Mouse (Mus musculus): ENCODE results near the gene 0610030E20Rik.

The 0610030E20Rik gene

GRCm38 (mm10) chr6:72369557-72369956 is 22.4 kb downstream of the 0610030E20Rik start:
- in situ Hi-C loops (cut with MboI): no loop called here

- in situ Hi-C loops (cut with MboI): no loop called here
Measured at GRCm38 (mm10) chr6:72370091-72370490, 23.0 kb downstream of the 0610030E20Rik start.

GRCm38 (mm10) chr6:72371147-72371546 is 24.0 kb downstream of the 0610030E20Rik start:
- in situ Hi-C loops (cut with MboI): no loop called here

- in situ Hi-C loops (cut with MboI): no loop called here
Measured at GRCm38 (mm10) chr6:72371571-72371970, 24.5 kb downstream of the 0610030E20Rik start.

DNA sequence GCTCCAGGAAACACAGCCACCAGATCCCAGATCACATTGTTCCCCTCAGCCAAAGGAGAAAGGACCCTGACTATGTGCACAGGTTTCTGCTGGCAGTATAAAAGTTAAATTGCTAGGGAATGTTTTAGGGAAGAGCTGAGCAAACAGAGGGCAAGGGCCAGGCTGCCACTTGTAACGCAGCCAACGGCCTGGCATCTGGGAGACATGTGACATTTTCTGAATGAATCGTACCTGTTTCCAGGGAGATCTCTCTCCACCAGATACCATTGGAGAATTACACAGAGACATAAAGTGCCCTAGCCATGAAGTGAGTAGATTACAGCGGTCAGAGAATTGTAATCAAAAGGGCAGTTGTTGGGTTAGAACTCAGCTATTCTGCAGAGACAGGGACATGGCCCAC is 26.1 kb downstream of the 0610030E20Rik start:
- in situ Hi-C loops (cut with MboI): no loop called here

DNA sequence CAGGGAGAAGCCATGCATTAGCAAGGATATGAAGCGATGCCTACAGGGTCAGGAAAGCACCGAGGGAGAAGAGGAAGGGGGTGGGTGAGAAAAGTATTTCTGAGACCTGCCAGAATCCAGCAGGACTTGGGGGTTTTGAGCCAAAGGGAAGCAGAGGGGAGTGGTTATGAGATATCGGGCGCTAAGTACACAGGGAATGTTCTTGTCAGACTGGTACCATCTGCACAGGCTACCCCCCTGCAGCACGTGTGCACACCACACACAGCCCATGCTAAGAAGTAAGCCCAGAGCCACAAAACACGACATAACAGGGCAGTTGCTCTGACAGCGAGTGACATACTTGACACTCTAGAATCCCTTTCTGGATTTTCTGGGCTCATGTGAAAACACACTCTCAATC is 27.1 kb downstream of the 0610030E20Rik start:
- in situ Hi-C loops (cut with MboI): no loop called here

GRCm38 (mm10) chr6:72374820-72375563 is 27.9 kb downstream of the 0610030E20Rik start:
- in situ Hi-C loops (cut with MboI): no loop called here

DNA sequence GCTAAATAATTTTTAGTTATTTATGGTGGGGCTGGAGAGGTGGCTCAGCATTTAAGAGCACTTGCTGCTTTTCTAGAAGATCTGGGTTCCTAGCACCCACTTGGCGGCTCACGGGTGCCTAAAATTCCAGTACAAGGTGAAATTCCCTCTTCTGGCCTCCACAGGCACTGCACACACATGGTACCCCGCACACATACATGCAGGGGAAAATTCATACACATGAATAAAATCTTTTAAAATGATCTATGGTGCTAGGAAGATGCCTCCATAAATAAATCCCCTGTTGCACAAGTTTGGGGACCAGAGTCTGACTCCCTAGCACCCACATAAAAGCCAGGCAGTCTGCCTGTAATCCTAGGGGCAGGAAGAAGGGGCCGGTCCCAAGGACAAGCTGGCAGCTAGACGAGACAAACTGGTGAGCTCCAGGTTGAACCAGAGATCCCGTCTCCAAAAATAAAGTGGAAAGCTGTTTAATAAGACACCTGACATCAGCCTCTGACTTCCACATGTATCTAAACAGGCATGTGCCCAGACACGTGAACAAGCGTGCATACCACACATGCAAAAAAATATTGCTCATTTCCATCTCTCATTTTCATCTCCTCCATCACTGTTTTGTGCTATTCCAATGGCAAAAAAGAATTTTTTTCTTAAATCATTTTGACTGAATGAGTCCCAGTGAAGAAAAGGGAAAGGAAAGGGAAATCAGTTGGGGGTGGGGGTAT is 31.6 kb downstream of the 0610030E20Rik start:
- in situ Hi-C loops (cut with MboI): no loop called here

DNA sequence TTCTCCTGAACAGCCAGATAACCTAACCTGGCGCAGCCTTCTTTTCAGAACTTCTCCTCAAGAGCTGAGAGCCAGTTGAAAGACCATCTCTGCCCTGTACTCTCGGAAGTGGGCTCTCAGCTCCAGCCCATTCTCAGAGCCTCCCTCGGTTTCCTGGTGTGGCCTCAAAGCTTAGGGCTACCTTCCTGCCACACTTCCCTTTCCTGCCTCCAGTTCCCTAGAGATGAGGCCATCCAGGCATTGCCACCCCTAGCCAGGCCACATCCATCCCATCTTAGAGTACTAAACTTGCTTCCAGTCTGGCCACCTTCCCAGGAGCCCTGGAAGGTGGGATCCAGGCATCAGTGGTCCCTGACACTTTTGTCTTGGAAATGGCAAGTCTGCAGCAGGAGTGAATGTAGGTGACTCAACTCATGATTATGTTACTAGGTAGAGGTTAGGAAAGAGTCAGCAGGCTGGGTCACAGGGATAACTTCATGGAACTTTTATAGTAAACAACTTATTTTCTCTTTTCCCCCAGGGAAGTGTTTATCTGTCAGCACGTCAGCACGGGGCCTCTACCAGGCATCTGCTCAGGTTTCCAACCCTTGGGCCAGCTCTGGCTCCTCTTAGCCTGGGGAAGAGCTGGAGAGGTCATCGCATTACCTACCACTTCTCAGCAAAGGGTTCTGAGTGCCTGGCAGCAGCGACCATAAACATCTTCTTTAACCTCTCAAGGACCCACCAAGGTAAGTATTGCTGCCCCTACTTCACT is 32.4 kb downstream of the 0610030E20Rik start:
- in situ Hi-C loops (cut with MboI): no loop called here

- in situ Hi-C loops (cut with MboI): no loop called here
Measured at GRCm38 (mm10) chr6:72380131-72380770, 33.1 kb downstream of the 0610030E20Rik start, which contains the start of gene Vamp5. Gene Vamp5, minus strand, starts transcription at chr6:72380468.

DNA sequence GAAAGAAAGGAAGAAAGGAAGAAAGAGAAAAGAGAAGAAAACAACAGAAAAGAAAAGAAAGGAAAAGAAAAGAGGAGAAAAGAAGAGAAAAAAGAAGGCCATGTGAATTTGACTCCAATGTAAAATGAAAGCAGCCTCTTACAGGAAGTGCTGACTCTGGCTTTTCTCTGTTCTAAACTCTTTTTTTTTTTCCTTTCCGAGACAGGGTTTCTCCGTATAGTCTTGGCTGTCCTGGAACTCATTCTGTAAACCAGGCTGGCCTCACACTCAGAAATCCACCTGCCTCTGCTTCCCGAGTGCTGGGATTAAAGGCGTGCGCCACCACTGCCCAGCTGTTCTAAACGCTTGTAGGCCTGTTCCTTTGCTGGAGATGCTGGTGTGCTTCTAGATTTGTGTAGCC is 35.4 kb downstream of the 0610030E20Rik start:
- in situ Hi-C loops (cut with MboI): no loop called here

- in situ Hi-C loops (cut with MboI): no loop called here
Measured at GRCm38 (mm10) chr6:72383142-72383820, 36.2 kb downstream of the 0610030E20Rik start.

DNA sequence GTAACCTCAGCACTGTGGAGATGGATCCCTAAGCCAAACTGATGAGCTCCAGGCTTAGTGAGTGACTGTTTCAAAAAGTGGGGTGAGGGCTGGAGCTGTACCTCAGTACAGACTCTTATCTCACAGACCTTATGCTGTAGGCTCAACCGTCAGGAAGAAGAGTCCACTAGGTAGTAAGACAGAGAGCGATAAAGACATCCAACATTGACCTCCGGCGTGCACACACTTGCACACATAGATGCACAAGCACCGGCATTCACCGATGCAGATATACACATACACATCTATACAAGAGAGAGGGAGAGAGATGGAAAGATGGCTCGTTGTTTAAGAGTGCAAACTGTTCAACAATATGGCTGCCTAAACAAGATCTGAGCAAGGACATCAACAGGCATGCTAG is 36.8 kb downstream of the 0610030E20Rik start:
- in situ Hi-C loops (cut with MboI): no loop called here

DNA sequence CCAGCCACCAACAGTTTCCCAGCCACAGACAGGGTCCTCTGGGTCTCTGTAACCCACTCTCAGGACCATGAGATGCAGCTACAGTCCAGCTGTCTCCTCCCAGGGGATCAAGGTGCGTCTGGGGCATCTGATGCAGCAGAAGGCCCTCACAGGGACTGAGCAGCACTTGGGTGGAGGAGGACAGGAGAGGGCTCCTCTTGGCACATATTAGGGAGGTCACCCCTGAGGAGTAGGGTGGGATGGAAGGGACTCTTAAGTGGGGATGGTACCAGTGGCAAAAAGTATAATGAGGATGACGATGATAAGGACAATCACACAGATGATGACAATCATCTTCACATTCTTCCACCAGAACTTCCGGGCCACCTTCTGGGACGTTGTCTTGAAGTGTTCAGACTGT is 38.1 kb downstream of the 0610030E20Rik start:
- in situ Hi-C loops (cut with MboI): no loop called here

GRCm38 (mm10) chr6:72386561-72386960 is 39.4 kb downstream of the 0610030E20Rik start:
- in situ Hi-C loops (cut with MboI): no loop called here

DNA sequence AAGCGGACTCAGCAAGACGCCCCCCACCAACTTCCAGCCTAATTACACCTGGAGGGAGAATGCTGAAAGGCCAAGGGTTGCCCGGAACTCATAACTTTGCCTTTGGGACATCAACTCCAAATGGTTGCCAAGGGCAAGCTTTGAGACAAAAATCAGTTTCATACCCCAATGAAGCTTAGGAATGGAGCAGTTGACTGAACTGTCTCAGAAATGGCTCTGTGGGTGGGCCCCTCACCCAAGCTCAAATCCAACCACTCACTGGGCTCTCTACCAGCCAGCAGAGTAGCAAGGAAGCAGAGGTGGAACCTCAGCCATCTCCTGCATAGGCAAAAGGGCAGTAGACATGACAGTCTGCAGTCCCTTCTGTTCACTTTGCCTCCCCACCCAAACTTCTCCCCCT is 40.7 kb downstream of the 0610030E20Rik start:
- in situ Hi-C loops (cut with MboI): no loop called here

DNA sequence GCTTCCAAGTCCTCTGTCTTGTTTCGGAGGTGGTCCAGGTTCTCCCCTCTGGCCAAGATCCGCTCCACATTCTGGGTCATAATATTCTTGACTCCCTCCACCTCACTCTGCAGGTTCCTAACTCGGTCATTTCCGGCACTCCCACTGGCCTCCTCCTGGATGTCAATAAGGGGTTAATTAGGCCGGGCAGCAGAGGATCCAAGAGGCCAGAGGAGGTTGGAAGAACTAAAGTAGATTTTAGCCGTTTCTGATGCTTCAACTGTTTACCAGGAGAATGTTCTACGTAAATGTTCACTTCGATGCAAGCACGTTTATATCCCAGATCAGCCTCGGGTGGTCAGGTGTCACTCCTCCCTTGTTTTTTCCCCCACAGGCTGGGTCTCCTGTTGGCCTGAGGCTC is 41.1 kb downstream of the 0610030E20Rik start:
- in situ Hi-C loops (cut with MboI): no loop called here

- in situ Hi-C loops (cut with MboI): no loop called here
Measured at GRCm38 (mm10) chr6:72388791-72389329, 41.7 kb downstream of the 0610030E20Rik start.

DNA sequence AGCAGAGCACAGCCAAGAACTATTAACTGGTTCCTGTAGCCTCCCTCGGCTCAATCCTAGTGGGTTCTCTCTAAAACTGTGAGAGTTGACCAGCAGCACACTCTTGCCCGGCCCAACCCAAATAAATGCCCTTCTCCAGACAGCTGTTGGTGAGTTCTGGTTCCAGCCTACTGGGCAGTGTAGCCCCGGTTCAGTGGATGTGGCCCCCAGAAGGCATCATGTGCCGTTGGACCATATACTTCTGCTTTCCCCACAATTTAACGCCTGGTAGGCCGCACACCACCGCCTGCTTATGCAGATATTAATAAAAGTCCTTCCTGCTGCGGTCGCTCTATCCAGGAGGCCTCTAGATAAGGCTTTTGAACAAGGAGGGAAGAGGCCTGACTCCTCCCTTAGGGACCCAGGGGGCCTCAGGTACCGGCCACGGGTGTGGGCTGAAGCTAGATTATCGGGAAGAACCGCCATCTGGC is 42.4 kb downstream of the 0610030E20Rik start:
- in situ Hi-C loops (cut with MboI): no loop called here

GRCm38 (mm10) chr6:72389941-72390771 is 43.0 kb downstream of the 0610030E20Rik start, which contains the start of gene Vamp8:
Gene Vamp8, minus strand, starts transcription at chr6:72390703.
- in situ Hi-C loops (cut with MboI): no loop called here
